In the genomic region with DNA sequence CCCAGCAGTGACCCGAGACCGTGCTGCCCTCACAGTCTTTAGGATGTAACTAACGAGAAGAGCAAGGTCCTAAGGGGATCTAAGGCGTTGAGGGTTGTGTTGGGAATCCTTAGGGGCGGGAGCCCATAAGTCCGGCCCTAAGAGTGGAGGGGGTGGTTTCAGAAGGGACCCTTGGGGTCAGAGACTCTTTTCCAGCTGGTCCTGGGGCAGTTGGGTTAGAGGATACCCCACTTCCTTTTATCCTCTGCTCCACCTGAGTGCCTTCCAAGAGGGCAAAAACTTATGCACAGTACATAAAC, we compare ENCODE assay signal across 12 mouse cellular contexts. TPM values are rescaled to one million over a fixed set of nuclear protein-coding genes. Genes with fewer than 3 reads are reported as not detected.
A peak's percentile ranks its signal among the peaks of the same experiment; 100 is the strongest.
DNase-seq lines count a peak whose midpoint lies in the region; ATAC-seq and TF ChIP-seq lines count a peak whose summit lies in the region.
"Had no signal": no experiment of that assay in that cellular context is flagged by ENCODE, and none has a peak within 500 bp of the region (broad histone marks: within the 10 kb centered on the region; RNA-seq: fewer than 3 reads in every experiment).

No protein-coding gene starts in this region.

- H3K4me2 ChIP-seq in heart, embryonic 16.5 days (ENCODE audit: low read depth, low read length): peak overlapping the region; percentile 57; the same call in 1 of the 2 replicates
- peak overlapping the region; percentile 83 for H3K4me2 ChIP-seq in embryonic facial prominence, embryonic 12.5 days (replicated peaks)
- peak overlapping the region; percentile 73 for H3K4me2 ChIP-seq in hindbrain, embryonic 16.5 days (ENCODE audit: low read length)
- peak overlapping the region; percentile 85 for H3K4me2 ChIP-seq in midbrain, embryonic 16.5 days (ENCODE audit: low read length)

- no peak overlapping the region for H3K9ac ChIP-seq in heart, embryonic 16.5 days (ENCODE audit: low read length)
- peak overlapping the region; percentile 47; the same call in 1 of the 2 replicates for H3K9ac ChIP-seq in embryonic facial prominence, embryonic 12.5 days
- H3K9ac ChIP-seq in hindbrain, embryonic 16.5 days (ENCODE audit: low read depth, low read length): peak overlapping the region; percentile 62
- H3K9ac ChIP-seq in midbrain, embryonic 16.5 days (ENCODE audit: low read depth, low read length): peak overlapping the region; percentile 67; the same call in 1 of the 2 replicates

- peak overlapping the region; percentile 37; the same call in 1 of the 2 replicates for H3K4me3 ChIP-seq in heart, embryonic 16.5 days (ENCODE audit: low read length)
- H3K4me3 ChIP-seq in embryonic facial prominence, embryonic 12.5 days: peak overlapping the region; percentile 39; the same call in 1 of the 2 replicates
- H3K4me3 ChIP-seq in hindbrain, embryonic 16.5 days (ENCODE audit: low read length): no peak overlapping the region
- H3K4me3 ChIP-seq in midbrain, embryonic 16.5 days (ENCODE audit: low read depth, low read length): peak overlapping the region; percentile 38
- H3K4me3 ChIP-seq in gastrocnemius, adult 2 months: no peak overlapping the region

- WGBS in heart, embryonic 16.5 days: 3% methylated on average over 6 of the region's 6 CpGs
- WGBS in embryonic facial prominence, embryonic 12.5 days: 5% methylated on average over 6 of the region's 6 CpGs
- WGBS in hindbrain, embryonic 16.5 days: 1% methylated on average over 6 of the region's 6 CpGs
- 1% methylated on average over 6 of the region's 6 CpGs for WGBS in midbrain, embryonic 16.5 days

- peaks cover 88% of the 10 kb centered on the region for H3K27me3 ChIP-seq in heart, embryonic 16.5 days (ENCODE audit: control insufficient read depth, insufficient read depth, low read length)
- peaks cover 77% of the 10 kb centered on the region for H3K27me3 ChIP-seq in embryonic facial prominence, embryonic 12.5 days
- H3K27me3 ChIP-seq in hindbrain, embryonic 16.5 days (replicated peaks; ENCODE audit: control insufficient read depth, insufficient read depth, low read length): no peaks in the 10 kb centered on the region; the same call in 1 of the 2 replicates
- peaks cover 28% of the 10 kb centered on the region for H3K27me3 ChIP-seq in midbrain, embryonic 16.5 days (ENCODE audit: control insufficient read depth, insufficient read depth, low read depth, low read length)

- H3K36me3 ChIP-seq in heart, embryonic 16.5 days (ENCODE audit: control insufficient read depth, insufficient read depth): no peaks in the 10 kb centered on the region
- H3K36me3 ChIP-seq in embryonic facial prominence, embryonic 12.5 days: no peaks in the 10 kb centered on the region
- H3K36me3 ChIP-seq in hindbrain, embryonic 16.5 days (ENCODE audit: control insufficient read depth, insufficient read depth, low read length): no peaks in the 10 kb centered on the region
- H3K36me3 ChIP-seq in midbrain, embryonic 16.5 days (ENCODE audit: control insufficient read depth, insufficient read depth, low read length): no peaks in the 10 kb centered on the region

- H3K9me3 ChIP-seq in heart, embryonic 16.5 days (replicated peaks; ENCODE audit: control insufficient read depth, low read length): no peaks in the 10 kb centered on the region
- H3K9me3 ChIP-seq in embryonic facial prominence, embryonic 12.5 days: no peaks in the 10 kb centered on the region
- no peaks in the 10 kb centered on the region for H3K9me3 ChIP-seq in hindbrain, embryonic 16.5 days (ENCODE audit: control insufficient read depth, low read length)
- H3K9me3 ChIP-seq in midbrain, embryonic 16.5 days (replicated peaks; ENCODE audit: control insufficient read depth, low read length, poor library complexity, severe bottlenecking): no peaks in the 10 kb centered on the region

- H3K4me1 ChIP-seq in heart, embryonic 16.5 days (ENCODE audit: control insufficient read depth, insufficient read depth, low read length): 0 out of 2 replicates have a peak, but pooled peaks cover 5% of the 10 kb centered on the region
- no peaks in the 10 kb centered on the region for H3K4me1 ChIP-seq in embryonic facial prominence, embryonic 12.5 days
- peaks cover 24% of the 10 kb centered on the region for H3K4me1 ChIP-seq in hindbrain, embryonic 16.5 days (ENCODE audit: control insufficient read depth, insufficient read depth, low read depth, low read length)
- peaks cover 32% of the 10 kb centered on the region for H3K4me1 ChIP-seq in midbrain, embryonic 16.5 days (ENCODE audit: control insufficient read depth, insufficient read depth, low read length)

- H3K27ac ChIP-seq in heart, embryonic 16.5 days (ENCODE audit: low read length): no peak overlapping the region
- H3K27ac ChIP-seq in embryonic facial prominence, embryonic 12.5 days: no peak overlapping the region
- H3K27ac ChIP-seq in hindbrain, embryonic 16.5 days (ENCODE audit: low read depth, low read length): no peak overlapping the region
- no peak overlapping the region for H3K27ac ChIP-seq in midbrain, embryonic 16.5 days (ENCODE audit: low read length)
- H3K27ac ChIP-seq in gastrocnemius, adult 2 months: no peak overlapping the region

- no peak for ATAC-seq in heart, embryonic 16.5 days (replicated peaks; ENCODE audit: extremely low read depth, insufficient read depth, low FRiP score)
- ATAC-seq in embryonic facial prominence, embryonic 12.5 days (ENCODE audit: insufficient number of reproducible peaks, insufficient read depth, low FRiP score, low TSS enrichment): no peak; the same call in 1 of the 2 replicates
- no peak for ATAC-seq in hindbrain, embryonic 16.5 days
- no peak for ATAC-seq in midbrain, embryonic 16.5 days

- no peak for TF ChIP-seq CTCF in gastrocnemius, adult 2 months (IDR thresholded peaks at IDR 0.05)

- intact Hi-C loops in gastrocnemius, adult 2 months (cut with DNase I): loop anchor here (10.0 kb wide), 1 partner anchor 157 kb away; no protein-coding TSS in a partner anchor

- DNase-seq in heart, adult 18-20 months: no peak
- DNase-seq in gastrocnemius, adult 2 months: no peak
- DNase-seq in urinary bladder, postnatal 14 days (ENCODE audit: low spot score): no peak
- DNase-seq in cerebellum, adult 11-12 months: no peak
- DNase-seq: cerebellum, adult 9-11 months; gastrocnemius, postnatal 36 days had no signal

RNA-seq across cellular contexts. Expression of gene Msx3, which starts 12.9 kb away (rescaled TPM):
- not detected in 2 replicates for polyA plus RNA-seq in heart, embryonic 16.5 days (2015; fragmentation: Nextera tagmentation; extraction: Ambion mirVana)
- total RNA-seq in heart, adult 18-20 months (2021): not detected
- polyA plus RNA-seq in embryonic facial prominence, embryonic 12.5 days (2016; fragmentation: Nextera tagmentation; extraction: Ambion mirVana): 0.47 and 0.59 TPM in 2 replicates
- polyA plus RNA-seq in hindbrain, embryonic 16.5 days (2015; fragmentation: Nextera tagmentation; extraction: Ambion mirVana): 4.1 and 6.9 TPM in 2 replicates
- polyA plus RNA-seq in midbrain, embryonic 16.5 days (2015; fragmentation: Nextera tagmentation; extraction: Ambion mirVana): 0.45 and 0.55 TPM in 2 replicates
- not detected for total RNA-seq in gastrocnemius, adult 2 months (2021)
- total RNA-seq: adrenal gland, adult 18-20 months; gastrocnemius, postnatal 36 days; left cerebral cortex, adult 18-20 months had no signal

RNA-seq across cellular contexts. Expression of gene Caly, which starts 20.6 kb away (rescaled TPM):
- 0.47 and 0.66 TPM in 2 replicates for polyA plus RNA-seq in heart, embryonic 16.5 days (2015; fragmentation: Nextera tagmentation; extraction: Ambion mirVana)
- not detected for total RNA-seq in heart, adult 18-20 months (2021)
- polyA plus RNA-seq in embryonic facial prominence, embryonic 12.5 days (2016; fragmentation: Nextera tagmentation; extraction: Ambion mirVana): 2.6 and 2.7 TPM in 2 replicates
- 351 and 430 TPM in 2 replicates for polyA plus RNA-seq in hindbrain, embryonic 16.5 days (2015; fragmentation: Nextera tagmentation; extraction: Ambion mirVana)
- polyA plus RNA-seq in midbrain, embryonic 16.5 days (2015; fragmentation: Nextera tagmentation; extraction: Ambion mirVana): 299 and 401 TPM in 2 replicates
- total RNA-seq in gastrocnemius, adult 2 months (2021): under 1 TPM in 1 of 2 experiments, not detected in 1; 0.20 TPM

RNA-seq across cellular contexts. Expression of gene Tubgcp2, which starts 25.3 kb away (rescaled TPM):
- 34.6 and 39.9 TPM in 2 replicates for polyA plus RNA-seq in heart, embryonic 16.5 days (2015; fragmentation: Nextera tagmentation; extraction: Ambion mirVana)
- total RNA-seq in heart, adult 18-20 months (2021): 10 to 100 TPM; 31.9 to 35.4 TPM
- polyA plus RNA-seq in embryonic facial prominence, embryonic 12.5 days (2016; fragmentation: Nextera tagmentation; extraction: Ambion mirVana): 73.8 and 82.9 TPM in 2 replicates
- 57.2 and 59.6 TPM in 2 replicates for polyA plus RNA-seq in hindbrain, embryonic 16.5 days (2015; fragmentation: Nextera tagmentation; extraction: Ambion mirVana)
- 58.0 and 61.0 TPM in 2 replicates for polyA plus RNA-seq in midbrain, embryonic 16.5 days (2015; fragmentation: Nextera tagmentation; extraction: Ambion mirVana)
- 10 to 100 TPM; 19.7 to 23.5 TPM for total RNA-seq in gastrocnemius, adult 2 months (2021)

RNA-seq across cellular contexts. Expression of gene Zfp511, which starts 25.6 kb away (rescaled TPM):
- polyA plus RNA-seq in heart, embryonic 16.5 days (2015; fragmentation: Nextera tagmentation; extraction: Ambion mirVana): 32.1 and 36.5 TPM in 2 replicates
- total RNA-seq in heart, adult 18-20 months (2021): 1 to 10 TPM; 7.5 to 8.4 TPM
- polyA plus RNA-seq in embryonic facial prominence, embryonic 12.5 days (2016; fragmentation: Nextera tagmentation; extraction: Ambion mirVana): 37.9 and 39.6 TPM in 2 replicates
- polyA plus RNA-seq in hindbrain, embryonic 16.5 days (2015; fragmentation: Nextera tagmentation; extraction: Ambion mirVana): 51.6 and 55.1 TPM in 2 replicates
- polyA plus RNA-seq in midbrain, embryonic 16.5 days (2015; fragmentation: Nextera tagmentation; extraction: Ambion mirVana): 55.9 and 56.5 TPM in 2 replicates
- 1 to 10 TPM; 8.4 to 8.6 TPM for total RNA-seq in gastrocnemius, adult 2 months (2021)

RNA-seq across cellular contexts. Expression of gene Prap1, which starts 31.4 kb away (rescaled TPM):
- 2.3 TPM in 1 of 2 replicates, not detected in the other for polyA plus RNA-seq in heart, embryonic 16.5 days (2015; fragmentation: Nextera tagmentation; extraction: Ambion mirVana)
- not detected for total RNA-seq in heart, adult 18-20 months (2021)
- polyA plus RNA-seq in embryonic facial prominence, embryonic 12.5 days (2016; fragmentation: Nextera tagmentation; extraction: Ambion mirVana): not detected in 2 replicates
- not detected in 2 replicates for polyA plus RNA-seq in hindbrain, embryonic 16.5 days (2015; fragmentation: Nextera tagmentation; extraction: Ambion mirVana)
- not detected in 2 replicates for polyA plus RNA-seq in midbrain, embryonic 16.5 days (2015; fragmentation: Nextera tagmentation; extraction: Ambion mirVana)
- not detected for total RNA-seq in gastrocnemius, adult 2 months (2021)
- total RNA-seq: adrenal gland, adult 18-20 months; gastrocnemius, postnatal 36 days; left cerebral cortex, adult 18-20 months had no signal

Comparison
In these comparisons a context has a peak if more than half of its experiments do, and no peak if none do; other contexts are left out.
1. H3K4me3 ChIP-seq: peak in heart, embryonic 16.5 days (single experiment), embryonic facial prominence, embryonic 12.5 days (single experiment) and midbrain, embryonic 16.5 days (single experiment); none in hindbrain, embryonic 16.5 days (single experiment) and gastrocnemius, adult 2 months (single experiment).
2. RNA of gene Caly, which starts 20.6 kb away (polyA plus RNA-seq): 351 to 430 TPM in hindbrain, embryonic 16.5 days and 299 to 401 TPM in midbrain, embryonic 16.5 days; 2.6 to 2.7 TPM in embryonic facial prominence, embryonic 12.5 days and 0.47 to 0.66 TPM in heart, embryonic 16.5 days; every median in the first group is over 10 times any median in the second.
3. Peak in every context shown above with its lines, with median percentiles within 50 percentile points of each other: H3K4me2 ChIP-seq.